Mouse (Mus musculus) hindbrain, embryonic 14.5 days (tissue): Measurements from ENCODE around the gene Ltbp3. TPM values are rescaled to one million over a fixed set of nuclear protein-coding genes. Genes with fewer than 3 reads are reported as not detected.

ENCODE experiments used
- ATAC-seq: fragments of 200-750 bp; cut with Nextera tagmentation; 2 replicates; pipeline ENCODE4 v1.8.0; 2017; ENCODE audit warnings: moderate number of reproducible peaks, mild to moderate bottlenecking, moderate TSS enrichment, moderate library complexity; ENCODE audit not compliant: low FRiP score
- DNase-seq: peaks from one replicate; pipeline ENCODE4 v3.0.0-alpha.2; 2015; ENCODE audit warnings: low spot score
- H3K27ac ChIP-seq: fragments of 300-500 bp; sonication (generic); 2 replicates; pipeline ENCODE4 v1.5.1; 2014; ENCODE audit warnings: mild to moderate bottlenecking, moderate library complexity
- H3K27me3 ChIP-seq: fragments of 300-500 bp; sonication (generic); 2 replicates; pipeline ENCODE4 v1.6.1; 2014; ENCODE audit warnings: mild to moderate bottlenecking, low read length, mixed read lengths; ENCODE audit not compliant: control insufficient read depth, insufficient read depth
- H3K36me3 ChIP-seq: fragments of 300-500 bp; sonication (generic); replicated peaks from 2 replicates; pipeline ENCODE4 v1.6.1; 2014; ENCODE audit not compliant: control insufficient read depth, insufficient read depth
- H3K4me1 ChIP-seq: fragments of 300-500 bp; sonication (generic); replicated peaks from 2 replicates; pipeline ENCODE4 v1.6.1; 2014; ENCODE audit warnings: antibody characterized with exemption, low read length, mixed read lengths; ENCODE audit not compliant: control insufficient read depth, insufficient read depth
- H3K4me2 ChIP-seq: fragments of 300-500 bp; sonication (generic); replicated peaks from 2 replicates; pipeline ENCODE4 v1.6.1; 2014; ENCODE audit warnings: mild to moderate bottlenecking, moderate library complexity
- H3K4me3 ChIP-seq: fragments of 300-500 bp; sonication (generic); replicated peaks from 2 replicates; pipeline ENCODE4 v1.5.1; 2014; ENCODE audit warnings: mild to moderate bottlenecking, low read length
- H3K9ac ChIP-seq: fragments of 300-500 bp; sonication (generic); 2 replicates; pipeline ENCODE4 v1.6.1; 2014
- H3K9me3 ChIP-seq: fragments of 300-500 bp; sonication (generic); 2 replicates; pipeline ENCODE4 v1.6.1; 2016; ENCODE audit warnings: low read length; ENCODE audit not compliant: control insufficient read depth
- WGBS: fragments of 180-500 bp; shearing (Covaris S2); extraction: QIAGEN DNeasy Blood & Tissue Kit; methylation state at CpG from one replicate; pipeline ENCODE4 v1.1.7; 2014; 5-methylcytosine and 5-hydroxymethylcytosine counted together
- polyA plus RNA-seq: library from polyadenylated mRNA; unstranded; fragments of >200 nt; fragmentation: Nextera tagmentation; extraction: Ambion mirVana; gene quantifications from 2 replicates; pipeline ENCODE4 v1.2.1, GENCODE M21; 2014

Gene Ltbp3
- polyA plus RNA-seq, 1 experiment from 2014 or later: 15.8 TPM

DNA sequence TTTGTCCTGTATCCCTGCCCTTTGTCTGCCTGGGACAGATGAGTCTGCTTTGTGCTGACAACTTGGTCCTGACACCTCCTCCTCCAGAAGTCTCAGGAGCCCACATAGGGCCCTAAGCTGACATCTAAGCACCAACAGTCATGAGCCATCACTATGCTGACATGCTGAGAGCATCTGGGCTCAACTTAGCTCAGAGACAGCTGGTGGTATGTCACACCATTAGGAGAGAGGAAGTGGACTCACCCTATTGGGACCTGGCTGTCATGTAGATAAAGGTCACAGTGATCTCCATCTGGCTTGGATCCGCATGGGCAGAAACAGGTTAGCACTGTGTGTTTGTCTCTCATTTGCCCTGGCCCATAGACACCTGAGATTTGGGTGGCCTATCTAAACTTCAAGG is 41.4 kb downstream of the Ltbp3 start:
- no peaks in the 10 kb centered on the region for H3K9me3 ChIP-seq
- H3K27ac ChIP-seq: no peak overlapping the region
- WGBS: 76% methylated on average over 1 of the region's 1 CpGs
- H3K9ac ChIP-seq: no peak overlapping the region
- ATAC-seq: no peak
- no peaks in the 10 kb centered on the region for H3K4me1 ChIP-seq
- no peak overlapping the region for H3K4me3 ChIP-seq
- no peaks in the 10 kb centered on the region for H3K27me3 ChIP-seq
- H3K4me2 ChIP-seq: no peak overlapping the region
- no peak for DNase-seq
- no peaks in the 10 kb centered on the region for H3K36me3 ChIP-seq

DNA sequence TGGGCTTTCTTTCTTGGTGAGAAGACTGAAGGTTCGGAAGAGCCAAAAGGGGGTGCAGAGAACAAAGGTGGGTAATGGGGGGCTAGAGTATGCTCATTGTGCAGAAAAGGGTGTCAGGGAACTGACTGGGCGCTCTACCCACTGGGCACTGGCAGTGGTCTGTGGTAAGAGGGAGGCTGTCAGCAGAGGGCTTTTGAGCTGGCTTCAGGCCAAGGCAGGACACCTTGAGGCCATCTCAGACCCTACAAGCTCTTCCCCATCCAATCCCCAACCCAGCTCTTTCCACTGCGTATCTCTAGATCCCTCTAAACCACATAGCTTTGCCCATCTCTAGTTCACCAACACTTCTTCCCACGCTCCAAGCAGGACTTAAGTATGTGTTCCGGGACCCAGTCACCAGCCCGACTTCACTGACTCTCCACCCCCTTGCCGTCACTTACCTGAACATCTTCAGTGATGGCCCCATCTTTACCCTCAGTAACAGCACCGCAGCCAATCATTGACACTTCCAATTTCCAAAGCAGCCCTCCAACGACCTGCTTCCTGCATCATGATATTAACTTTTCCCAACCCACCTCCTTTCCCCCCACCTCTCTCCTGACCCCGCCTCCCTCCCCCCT is 44.4 kb downstream of the Ltbp3 start:
- no peak for ATAC-seq
- no peaks in the 10 kb centered on the region for H3K36me3 ChIP-seq
- no peak overlapping the region for H3K4me3 ChIP-seq
- no peak overlapping the region for H3K27ac ChIP-seq
- no peak for DNase-seq
- H3K4me2 ChIP-seq: no peak overlapping the region
- no peaks in the 10 kb centered on the region for H3K9me3 ChIP-seq
- H3K9ac ChIP-seq: no peak overlapping the region
- H3K4me1 ChIP-seq: no peaks in the 10 kb centered on the region
- WGBS: 67% methylated on average over 10 of the region's 10 CpGs
- H3K27me3 ChIP-seq: no peaks in the 10 kb centered on the region

DNA sequence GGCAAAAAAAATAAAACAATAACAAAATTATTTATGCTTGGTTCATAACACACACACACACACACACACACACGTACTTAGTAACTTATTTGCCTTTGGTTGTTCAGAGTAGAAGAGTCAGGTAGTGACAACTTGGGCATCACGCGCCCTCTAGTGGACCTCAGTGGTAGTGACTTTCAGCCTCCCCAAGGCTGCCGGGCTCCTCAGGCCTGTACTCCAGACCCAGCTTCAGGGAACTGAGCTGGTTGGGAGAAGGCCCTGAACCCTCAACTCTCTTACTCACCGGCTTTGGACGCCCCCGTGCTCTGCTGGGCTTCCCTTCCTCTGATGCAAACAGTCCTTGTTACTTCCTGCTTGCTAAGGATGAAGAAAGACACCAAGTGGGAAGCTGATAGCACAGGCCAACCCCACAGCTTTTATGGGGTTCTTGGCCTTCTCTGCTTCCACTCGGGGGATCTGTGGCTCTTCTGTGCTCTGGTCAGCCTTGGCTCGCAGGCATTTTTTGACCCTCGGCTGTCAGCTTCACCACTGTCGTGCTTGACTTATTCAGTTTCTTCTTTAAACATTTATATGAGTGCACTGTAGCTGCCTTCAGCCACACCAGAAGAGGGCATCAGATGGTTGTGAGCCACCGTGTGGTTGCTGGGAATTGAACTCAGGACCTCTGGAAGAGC is 45.9 kb downstream of the Ltbp3 start:
- Histone ChIP-seq H3K27me3 (no peaks in the 10 kb centered on the region), H3K4me2 (no peak overlapping the region), H3K9me3 (no peaks in the 10 kb centered on the region), H3K4me3 (no peak overlapping the region), H3K9ac (no peak overlapping the region), H3K36me3 (no peaks in the 10 kb centered on the region), H3K27ac (no peak overlapping the region), H3K4me1 (no peaks in the 10 kb centered on the region)
- ATAC-seq: peak; percentile 83
- DNase-seq: peak; percentile 94
- WGBS: 14% methylated on average over 12 of the region's 12 CpGs

DNA sequence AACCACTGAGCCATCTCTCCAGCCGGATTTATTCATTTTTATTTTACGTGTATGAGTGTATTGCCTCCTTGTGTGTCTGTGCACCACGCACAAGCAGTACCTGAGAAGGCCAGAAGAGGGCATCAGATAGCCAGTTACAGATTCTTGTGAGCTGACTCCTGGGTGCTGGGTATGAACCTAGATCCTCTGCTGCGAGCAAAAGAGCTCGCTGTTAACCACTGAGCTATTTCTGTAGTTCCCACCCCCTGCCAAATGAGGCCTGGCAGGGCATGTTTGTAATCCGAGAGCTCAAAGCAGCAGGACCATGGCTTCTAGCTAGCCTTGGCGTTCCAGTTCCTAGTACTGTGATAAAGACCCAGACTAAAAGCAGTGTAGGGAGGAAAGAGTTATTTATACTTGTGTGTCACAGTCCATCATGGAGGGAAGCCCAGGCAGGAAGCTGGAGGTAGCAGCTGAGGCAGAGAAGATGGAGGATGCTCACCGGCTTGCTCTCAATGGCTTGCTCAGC is 46.5 kb downstream of the Ltbp3 start:
- ATAC-seq (peak; percentile 24; the same call in 1 of the 2 replicates), DNase-seq (peak; percentile 84)
- H3K36me3 ChIP-seq: no peaks in the 10 kb centered on the region
- no peak overlapping the region for H3K4me2 ChIP-seq
- H3K4me1 ChIP-seq: no peaks in the 10 kb centered on the region
- H3K27ac ChIP-seq: no peak overlapping the region
- no peaks in the 10 kb centered on the region for H3K27me3 ChIP-seq
- H3K4me3 ChIP-seq: no peak overlapping the region
- H3K9me3 ChIP-seq: no peaks in the 10 kb centered on the region
- 11% methylated on average over 8 of the region's 8 CpGs for whole genome bisulfite sequencing
- H3K9ac ChIP-seq: no peak overlapping the region

DNA sequence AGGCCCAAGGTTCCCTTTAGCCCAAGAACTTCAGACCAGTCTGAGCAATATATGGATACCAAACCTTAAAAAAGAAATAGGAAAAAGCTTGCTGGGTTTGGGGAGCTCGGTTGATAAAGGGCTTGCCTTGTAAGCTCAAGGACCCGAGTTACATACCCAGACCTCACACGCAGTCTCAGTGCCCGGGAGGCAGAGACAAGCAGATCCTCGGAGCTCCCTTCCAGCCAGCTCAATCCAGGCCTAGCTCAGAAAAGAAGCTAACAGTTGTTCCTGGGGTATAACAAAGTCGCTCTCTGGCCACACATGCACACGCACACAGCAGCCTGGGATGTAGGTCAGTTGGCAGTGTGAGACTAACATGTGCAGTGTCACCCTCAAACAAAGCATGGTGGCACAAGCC is 47.2 kb downstream of the Ltbp3 start:
- DNase-seq (no peak), ATAC-seq (no peak)
- Histone ChIP-seq H3K4me1 (no peaks in the 10 kb centered on the region), H3K9ac (no peak overlapping the region), H3K27me3 (no peaks in the 10 kb centered on the region), H3K27ac (no peak overlapping the region), H3K4me3 (no peak overlapping the region), H3K36me3 (no peaks in the 10 kb centered on the region), H3K9me3 (no peaks in the 10 kb centered on the region), H3K4me2 (no peak overlapping the region)
- WGBS: 85% methylated on average over 7 of the region's 7 CpGs

DNA sequence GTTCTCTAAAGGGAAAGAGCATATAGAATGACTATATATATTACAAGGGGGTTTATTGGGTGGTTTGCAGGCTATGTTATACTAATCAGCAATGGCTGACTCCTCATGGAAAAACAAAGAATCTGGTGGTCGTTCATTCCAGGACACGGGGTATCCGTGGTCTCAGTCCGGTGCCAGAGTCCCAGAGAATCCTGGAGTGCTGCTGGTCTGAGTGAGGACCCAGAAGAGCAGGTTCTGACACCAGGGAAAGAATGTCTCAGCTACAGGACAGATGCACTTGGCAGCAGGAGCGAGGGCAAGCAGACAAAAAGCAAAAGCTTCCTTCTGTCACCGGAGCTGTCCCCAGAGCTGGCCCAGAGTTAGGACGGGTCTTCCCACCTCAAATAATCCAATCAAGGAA is 47.9 kb downstream of the Ltbp3 start:
- Histone ChIP-seq H3K9ac (no peak overlapping the region), H3K36me3 (no peaks in the 10 kb centered on the region), H3K4me1 (no peaks in the 10 kb centered on the region), H3K27ac (no peak overlapping the region), H3K4me3 (no peak overlapping the region), H3K4me2 (no peak overlapping the region), H3K27me3 (no peaks in the 10 kb centered on the region), H3K9me3 (no peaks in the 10 kb centered on the region)
- WGBS: 85% methylated on average over 7 of the region's 7 CpGs
- no peak for DNase-seq
- ATAC-seq: no peak

DNA sequence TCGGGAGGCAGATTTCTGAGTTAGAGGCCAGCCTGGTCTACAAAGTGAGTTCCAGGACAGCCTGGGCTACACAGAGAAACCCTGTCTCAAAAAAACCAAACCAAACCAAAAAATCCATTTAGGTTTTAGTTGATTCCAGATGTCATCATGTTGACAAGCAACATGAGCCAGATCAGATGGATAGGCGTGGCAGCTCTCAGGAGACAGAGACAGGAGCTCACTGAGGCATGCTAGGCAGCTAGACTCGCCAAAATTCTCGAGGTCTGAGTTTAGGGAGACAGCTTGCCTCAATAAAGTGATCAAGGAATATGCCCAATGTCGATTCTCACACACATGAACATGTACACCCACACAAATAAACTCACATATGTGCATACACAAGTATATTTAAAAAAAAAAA is 48.4 kb downstream of the Ltbp3 start:
- DNase-seq: no peak
- no peak overlapping the region for H3K4me2 ChIP-seq
- no peaks in the 10 kb centered on the region; the same call in 1 of the 2 replicates for H3K4me1 ChIP-seq
- H3K4me3 ChIP-seq: no peak overlapping the region
- ATAC-seq: no peak
- no peaks in the 10 kb centered on the region for H3K36me3 ChIP-seq
- H3K27me3 ChIP-seq: no peaks in the 10 kb centered on the region
- WGBS: 74% methylated on average over 5 of the region's 5 CpGs
- no peak overlapping the region for H3K9ac ChIP-seq
- no peaks in the 10 kb centered on the region for H3K9me3 ChIP-seq
- H3K27ac ChIP-seq: no peak overlapping the region

DNA sequence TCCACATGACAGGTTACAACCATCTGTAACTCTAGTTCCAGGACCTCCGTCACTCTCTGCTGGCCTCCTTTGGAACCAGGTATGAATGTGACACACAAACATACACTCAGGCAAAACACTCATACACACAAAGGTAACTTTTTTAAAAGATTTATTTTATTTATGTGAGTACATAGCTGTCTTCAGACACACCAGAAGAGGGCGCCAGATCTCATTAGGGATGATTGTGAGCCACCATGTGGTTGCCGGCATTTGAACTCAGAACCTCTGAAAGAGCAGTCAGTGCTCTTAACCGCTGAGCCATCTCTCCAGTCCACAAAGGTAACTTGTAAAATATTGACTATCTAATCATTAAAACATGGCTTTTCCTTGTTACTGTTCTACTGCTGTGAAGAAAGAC is 50.6 kb downstream of the Ltbp3 start:
- WGBS: 79% methylated on average over 4 of the region's 4 CpGs
- H3K4me2 ChIP-seq: no peak overlapping the region
- ATAC-seq: no peak

DNA sequence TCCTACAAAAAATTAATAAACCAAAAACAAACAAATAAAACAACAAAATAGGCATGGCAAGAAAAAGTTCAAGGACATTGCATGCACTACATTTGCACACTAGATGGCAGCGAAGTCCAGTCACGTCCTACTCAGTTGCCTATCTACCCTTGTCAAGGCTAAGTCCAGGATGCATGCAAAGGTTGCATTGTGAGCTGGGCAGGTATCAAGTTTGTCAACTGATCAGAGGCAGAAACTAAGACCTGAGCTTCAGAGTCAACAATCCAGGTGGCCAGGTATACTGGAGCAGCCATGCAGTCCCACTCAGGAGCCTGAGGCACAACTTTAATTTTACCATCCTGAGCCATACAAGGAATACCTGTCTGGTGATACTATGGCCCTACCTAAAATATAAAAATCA is 52.4 kb downstream of the Ltbp3 start:
- no peak overlapping the region for H3K4me2 ChIP-seq
- H3K36me3 ChIP-seq: peaks cover 37% of the 10 kb centered on the region
- peaks cover 26% of the 10 kb centered on the region for H3K4me1 ChIP-seq
- H3K27ac ChIP-seq: no peak overlapping the region; the same call in 1 of the 2 replicates
- ATAC-seq (peak; percentile 66), DNase-seq (peak; percentile 74)
- no peaks in the 10 kb centered on the region for H3K27me3 ChIP-seq
- H3K9ac ChIP-seq: no peak overlapping the region
- WGBS: 2% methylated on average over 2 of the region's 2 CpGs
- no peaks in the 10 kb centered on the region for H3K9me3 ChIP-seq
- H3K4me3 ChIP-seq: no peak overlapping the region

More for the DNA sequence above, 50.6 kb downstream of the Ltbp3 start:
- Histone ChIP-seq H3K27me3 (no peaks in the 10 kb centered on the region), H3K4me1 (peaks cover 18% of the 10 kb centered on the region), H3K9me3 (no peaks in the 10 kb centered on the region), H3K9ac (no peak overlapping the region), H3K36me3 (peaks cover 19% of the 10 kb centered on the region), H3K4me3 (no peak overlapping the region), H3K27ac (no peak overlapping the region)
- DNase-seq: no peak
